Mouse (Mus musculus): Measurements from ENCODE around the gene Dock3.

Gene Dock3

DNA sequence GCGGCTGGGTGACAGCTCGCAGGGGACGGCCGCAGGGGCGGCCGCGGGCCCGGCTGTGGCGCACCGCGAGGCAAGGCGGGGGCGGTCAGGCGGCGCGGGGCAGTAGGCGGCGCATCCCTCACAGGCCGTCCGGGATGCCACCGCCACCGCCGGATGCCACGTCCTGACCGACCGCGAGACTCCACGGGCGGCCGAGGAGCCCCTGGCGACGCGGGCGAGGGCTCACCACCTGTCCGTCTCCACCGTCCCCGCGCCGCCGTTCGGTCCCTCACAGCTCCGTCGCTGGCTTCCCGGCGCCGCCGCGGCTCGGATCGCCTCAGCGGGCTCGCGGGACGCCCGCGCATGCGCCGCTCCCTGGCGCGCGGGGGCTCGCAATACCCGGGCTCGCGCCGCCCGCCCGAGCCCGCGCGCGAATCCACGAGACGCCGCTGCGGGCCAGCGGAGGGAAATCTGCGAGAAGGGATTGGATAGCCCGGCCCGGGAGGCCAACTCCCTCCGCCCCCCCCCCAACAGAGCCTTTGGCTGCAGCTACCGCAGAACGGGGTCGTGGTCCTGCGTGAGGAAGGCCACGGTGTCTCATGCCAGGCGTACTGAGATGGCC is at the start of gene Dock3:
Dock3 (minus strand) TSS at position 371 of the 601 bp plus-strand sequence.
- no peak for DNase-seq (ENCODE audit: low spot score in 2 of 2)

GRCm38 (mm10) chr9:107280322-107281027 is 48.8 kb upstream of the Dock3 start:
- DNase-seq (ENCODE audit: low spot score in 2 of 2), result no peak

DNA sequence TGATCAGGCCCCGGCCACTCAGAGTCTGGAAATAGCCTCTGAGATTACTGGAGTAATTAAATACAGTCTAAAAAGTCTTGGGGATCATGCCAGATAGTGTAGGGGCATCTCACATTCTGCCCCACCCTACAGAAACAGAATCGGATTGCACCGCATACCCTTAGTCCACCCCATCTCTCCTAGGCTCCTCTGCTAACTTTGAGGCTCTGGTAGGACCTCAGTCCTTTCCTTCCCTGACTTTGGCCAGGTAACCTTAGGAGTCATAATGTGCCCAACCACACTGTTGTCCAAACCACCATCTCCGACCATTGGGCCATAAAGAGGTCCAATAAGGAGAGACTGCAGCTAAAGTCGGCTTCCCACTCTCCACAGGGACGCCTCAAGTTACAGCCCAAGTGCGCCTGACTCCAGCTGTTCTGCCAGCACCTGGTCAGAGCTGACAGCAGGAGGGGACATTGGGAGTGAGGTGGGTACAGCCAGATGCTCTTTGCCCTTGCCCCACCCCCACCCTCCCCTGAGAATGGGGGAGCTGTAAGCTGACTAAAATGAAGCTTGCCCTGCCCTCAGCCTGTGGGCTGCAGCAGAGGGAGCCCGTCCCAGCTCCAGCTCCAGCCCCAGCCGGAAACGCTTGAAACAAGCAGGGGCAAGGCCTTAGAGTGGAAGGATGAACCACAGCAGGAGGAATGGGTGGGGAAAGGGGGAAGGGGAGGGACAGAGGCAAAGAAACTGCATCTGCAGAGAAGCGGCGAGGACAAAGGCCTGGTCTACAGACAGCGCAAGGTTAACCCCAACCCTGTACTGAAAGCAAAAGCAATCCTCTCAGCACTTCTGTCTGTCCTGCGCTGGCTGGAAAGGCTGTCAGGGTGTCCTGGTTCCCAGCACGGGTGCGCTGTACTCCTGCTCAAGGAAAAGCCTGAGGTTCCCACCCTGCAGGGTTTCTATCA is 47.9 kb upstream of the Dock3 start:
- DNase-seq (ENCODE audit: low spot score in 2 of 2), result no peak

- DNase-seq (ENCODE audit: low spot score in 2 of 2), result no peak
Measured at GRCm38 (mm10) chr9:107278527-107279377, 47.0 kb upstream of the Dock3 start.

DNA sequence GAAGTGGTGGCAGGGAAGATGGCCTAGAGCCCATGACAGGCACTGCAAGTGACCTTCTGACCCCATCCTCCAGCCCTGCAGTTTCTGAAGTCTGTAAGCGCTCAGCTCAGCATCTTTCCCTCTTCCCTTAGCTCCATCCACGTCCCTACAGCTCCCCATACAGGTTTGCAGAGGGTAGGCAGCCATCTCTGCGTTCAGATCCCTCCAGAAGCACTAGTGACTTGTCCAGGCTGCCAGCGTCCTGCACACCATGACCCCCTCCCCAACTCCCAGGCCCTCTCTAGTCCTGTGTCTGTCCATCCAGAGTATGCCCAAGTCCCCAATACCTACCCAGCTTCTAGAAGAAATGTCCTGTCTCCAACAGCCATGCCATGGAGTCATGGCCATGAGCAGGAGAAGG is 46.4 kb upstream of the Dock3 start:
- DNase-seq (ENCODE audit: low spot score in 2 of 2), result no peak

DNA sequence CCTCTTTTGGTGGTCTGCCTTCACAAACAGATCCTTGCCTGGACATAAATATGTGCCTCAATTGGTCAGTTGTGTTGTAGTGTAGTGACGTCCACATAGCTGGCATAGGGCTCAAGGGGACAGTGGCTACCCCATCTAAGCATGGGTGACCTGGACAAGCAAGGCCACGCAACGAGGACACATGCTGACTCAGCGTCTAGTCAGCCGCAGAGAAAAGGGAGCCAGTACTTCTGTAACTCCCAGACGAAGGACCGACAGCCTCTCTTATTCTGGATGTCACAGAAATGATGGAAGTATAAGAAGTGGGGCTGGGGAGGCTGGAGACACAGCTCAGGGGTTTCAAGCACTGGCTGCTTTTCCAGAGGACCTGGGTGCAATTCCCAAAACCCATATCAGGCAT is 45.9 kb upstream of the Dock3 start:
- no peak for DNase-seq (ENCODE audit: low spot score in 2 of 2)

GRCm38 (mm10) chr9:107275710-107276109 is 44.0 kb upstream of the Dock3 start:
- DNase-seq (ENCODE audit: low spot score in 2 of 2), result no peak

GRCm38 (mm10) chr9:107274751-107275150 is 43.0 kb upstream of the Dock3 start:
- no peak for DNase-seq (ENCODE audit: low spot score in 2 of 2)

DNA sequence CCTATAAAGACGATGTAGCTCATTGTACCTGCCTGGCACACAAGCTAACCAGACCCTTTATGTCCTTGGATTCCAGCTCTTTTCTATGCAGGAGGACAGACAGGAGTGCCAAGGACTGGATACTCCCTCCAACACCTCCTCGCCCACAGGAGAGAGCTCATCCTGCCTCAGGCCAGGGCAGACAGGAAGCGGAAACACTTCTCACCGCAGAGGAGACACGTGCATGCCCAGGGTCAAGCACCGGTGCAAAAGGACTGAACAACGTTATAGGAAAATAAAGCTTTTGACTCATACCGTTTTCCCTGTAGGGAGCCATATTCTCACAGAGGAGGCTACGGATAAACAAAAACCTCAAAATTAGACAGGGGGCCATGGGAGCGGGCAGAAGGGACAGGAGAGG is 41.5 kb upstream of the Dock3 start:
- no peak for DNase-seq (ENCODE audit: low spot score in 2 of 2)

- DNase-seq (ENCODE audit: low spot score in 2 of 2), result no peak
Measured at GRCm38 (mm10) chr9:107272284-107272683, 40.6 kb upstream of the Dock3 start.

GRCm38 (mm10) chr9:107271177-107271938 is 39.6 kb upstream of the Dock3 start:
- no peak for DNase-seq (ENCODE audit: low spot score in 2 of 2)

- no peak for DNase-seq (ENCODE audit: low spot score in 2 of 2)
Measured at GRCm38 (mm10) chr9:107269772-107270171, 38.1 kb upstream of the Dock3 start.

DNA sequence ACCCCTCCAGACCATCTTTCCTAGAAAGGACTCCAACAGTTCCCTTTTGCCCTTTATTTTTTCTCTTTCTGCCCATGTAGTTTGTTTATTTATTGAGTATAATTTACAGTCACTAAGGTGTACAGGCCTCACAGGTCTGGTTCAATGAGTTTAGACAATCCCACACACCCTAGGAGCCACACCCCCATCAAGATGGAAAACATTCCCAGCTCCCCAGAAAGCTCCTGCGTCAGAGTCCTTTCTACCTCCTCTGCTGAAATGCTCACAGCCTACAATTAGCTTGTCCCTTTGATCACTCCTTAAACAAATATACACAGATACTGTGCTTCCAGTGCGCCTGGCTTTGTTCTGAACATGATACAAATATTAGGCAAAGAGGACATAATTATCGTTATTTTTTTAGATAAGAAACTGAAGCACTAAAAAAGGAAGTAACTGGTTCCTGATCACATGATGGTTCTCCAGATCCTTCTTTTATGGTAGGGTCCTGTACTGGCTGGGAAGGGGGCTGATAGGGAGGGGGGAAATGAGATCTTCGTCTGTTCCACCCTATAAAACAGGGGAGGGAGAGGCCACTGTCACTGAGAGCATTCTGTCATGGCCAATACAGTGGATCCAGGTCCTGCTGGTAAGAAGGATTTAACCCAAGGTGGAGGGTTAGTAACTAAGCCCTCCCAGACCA is 36.2 kb upstream of the Dock3 start:
- DNase-seq (ENCODE audit: low spot score in 2 of 2), result no peak

- DNase-seq (ENCODE audit: low spot score in 2 of 2), result no peak
Measured at GRCm38 (mm10) chr9:107267028-107267427, 35.3 kb upstream of the Dock3 start.

GRCm38 (mm10) chr9:107264731-107265130 is 33.0 kb upstream of the Dock3 start:
- DNase-seq (ENCODE audit: low spot score in 2 of 2), result no peak

- DNase-seq (ENCODE audit: low spot score in 2 of 2), result no peak
Measured at GRCm38 (mm10) chr9:107263912-107264311, 32.2 kb upstream of the Dock3 start.

GRCm38 (mm10) chr9:107262375-107262774 is 30.7 kb upstream of the Dock3 start:
- no peak for DNase-seq (ENCODE audit: low spot score in 2 of 2)

- DNase-seq (ENCODE audit: low spot score in 2 of 2), result no peak
Measured at GRCm38 (mm10) chr9:107261792-107262191, 30.1 kb upstream of the Dock3 start.

DNA sequence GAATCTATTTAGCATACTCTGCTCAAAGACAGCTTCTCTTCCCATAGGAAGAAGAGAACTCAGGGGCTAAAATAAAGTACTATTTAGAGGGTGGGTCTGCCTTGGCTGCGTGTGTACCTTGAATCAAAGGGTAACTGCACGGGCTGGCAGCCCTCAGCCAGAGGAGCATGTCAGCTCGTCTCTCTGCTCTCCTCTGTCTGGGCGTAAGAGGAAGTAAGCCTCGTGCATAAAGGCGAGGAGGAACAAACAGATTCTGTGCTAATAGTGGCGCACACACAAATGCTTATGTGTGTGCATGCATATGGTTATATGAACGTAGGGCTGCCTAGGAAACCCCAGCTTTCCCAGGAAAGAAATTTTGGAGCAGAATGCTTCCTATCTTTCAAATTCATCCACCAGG is 29.1 kb upstream of the Dock3 start:
- DNase-seq (ENCODE audit: low spot score in 2 of 2), result no peak

- DNase-seq (ENCODE audit: low spot score in 2 of 2), result no peak
Measured at GRCm38 (mm10) chr9:107260429-107260828, 28.7 kb upstream of the Dock3 start.

All from spleen, postnatal 4 days (tissue).